Mouse (Mus musculus) cortical plate, adult 2 months (tissue): ENCODE data around the gene Ube2q2.
"Not testable (repeated sequence)": the region's sequence is repeated elsewhere in the genome, so short reads cannot be mapped to it uniquely, and the experiment has no call there.

Experiments
- CTCF ChIP-seq: fragments of 200-500 bp; IDR thresholded peaks from 2 replicates; pipeline ENCODE4 v1.5.1; 2011; ENCODE audit warnings: mild to moderate bottlenecking, control low read depth, low read length; ENCODE audit not compliant: insufficient read depth; ENCODE audit errors: extremely low read depth
- POLR2A ChIP-seq: fragments of 200-500 bp; IDR thresholded peaks from 2 replicates; pipeline ENCODE4 v1.6.1; 2011; ENCODE audit warnings: mild to moderate bottlenecking, low read length, control low read depth; ENCODE audit not compliant: insufficient read depth; ENCODE audit errors: extremely low read depth

GRCm38 (mm10) chr9:55245057-55245750 lies 96.5 kb downstream of the Ube2q2 start:
- TF ChIP-seq POLR2A, CTCF: not testable (repeated sequence)
